Mouse (Mus musculus) c-Kit-positive CD71-negative TER-119-negative erythroid progenitor cells, embryonic 14.5 days (primary cell): ENCODE data around the gene Mptx2.
"Not testable (repeated sequence)": the region's sequence is repeated elsewhere in the genome, so short reads cannot be mapped to it uniquely, and the experiment has no call there.

ENCODE experiments used
- DNase-seq: peaks from one replicate; pipeline ENCODE4 v3.0.0-alpha.2; 2013; ENCODE audit warnings: low read depth

Mptx2 gene

GRCm38 (mm10) chr1:173277677-173278076 lies at the start of gene Mptx2:
Gene Mptx2, minus strand, starts transcription at chr1:173277777.
- DNase-seq: no peak

- DNase-seq: no peak
These were observed 49.0 kb upstream of the Mptx2 start for GRCm38 (mm10) chr1:173326552-173326951.

DNA sequence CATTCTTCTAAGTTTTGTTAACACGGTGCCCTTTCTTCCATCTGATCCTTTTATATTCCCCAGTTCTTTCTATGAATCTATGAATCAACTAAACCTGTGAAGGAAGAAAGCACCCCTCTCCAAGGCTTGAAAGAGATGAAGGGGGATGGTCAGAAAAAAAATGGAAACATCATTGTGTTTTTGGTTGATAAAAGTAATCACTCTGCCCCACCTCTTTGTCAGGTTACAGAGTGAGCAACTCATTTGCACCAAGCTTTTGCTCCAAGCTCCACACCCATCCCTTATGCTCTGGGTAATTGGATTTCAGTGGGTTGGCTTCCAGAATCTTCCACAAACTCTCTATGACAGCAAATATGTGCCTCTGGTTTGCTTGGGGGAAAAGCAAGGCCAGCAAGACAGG lies 47.8 kb upstream of the Mptx2 start:
- DNase-seq: no peak

DNA sequence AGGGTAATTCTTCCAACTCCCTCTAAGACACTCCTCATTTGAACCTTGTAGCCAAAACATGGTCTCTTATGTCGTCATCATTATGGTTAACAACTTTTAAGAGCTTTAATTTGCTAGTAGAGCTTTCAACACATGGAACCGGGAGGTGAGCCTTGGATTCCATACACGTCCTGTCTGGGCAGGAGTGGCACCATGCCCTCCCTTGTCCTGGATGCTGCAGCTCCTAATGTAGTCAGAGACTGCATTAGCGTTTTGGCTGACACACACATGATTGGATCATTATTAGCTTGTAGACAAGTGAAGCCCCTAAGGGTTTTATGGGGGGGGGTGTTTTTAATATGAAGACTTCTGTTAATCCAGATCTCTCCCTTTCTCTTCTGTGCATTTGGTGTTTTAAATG lies 47.4 kb upstream of the Mptx2 start:
- no peak for DNase-seq

GRCm38 (mm10) chr1:173323839-173324585 lies 46.4 kb upstream of the Mptx2 start:
- DNase-seq: no peak

DNA sequence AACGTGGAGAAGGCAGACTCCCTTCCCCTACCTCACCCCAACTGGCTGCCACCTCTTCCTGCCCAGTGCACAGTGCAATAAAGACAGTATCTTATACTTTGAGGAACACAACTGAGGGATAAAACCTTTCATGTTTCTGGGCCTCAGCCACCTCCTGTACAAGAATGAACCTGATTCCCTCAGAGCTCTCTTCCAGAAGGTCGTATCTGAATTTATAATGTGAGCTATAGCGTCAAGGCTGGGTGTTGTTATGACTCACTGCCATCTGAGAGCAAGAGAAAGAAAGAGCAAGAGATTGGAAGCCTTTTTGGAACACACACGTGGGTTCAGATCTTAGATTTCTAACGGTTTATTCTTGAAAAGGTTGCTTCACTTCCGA lies 44.7 kb upstream of the Mptx2 start:
- no peak for DNase-seq

DNA sequence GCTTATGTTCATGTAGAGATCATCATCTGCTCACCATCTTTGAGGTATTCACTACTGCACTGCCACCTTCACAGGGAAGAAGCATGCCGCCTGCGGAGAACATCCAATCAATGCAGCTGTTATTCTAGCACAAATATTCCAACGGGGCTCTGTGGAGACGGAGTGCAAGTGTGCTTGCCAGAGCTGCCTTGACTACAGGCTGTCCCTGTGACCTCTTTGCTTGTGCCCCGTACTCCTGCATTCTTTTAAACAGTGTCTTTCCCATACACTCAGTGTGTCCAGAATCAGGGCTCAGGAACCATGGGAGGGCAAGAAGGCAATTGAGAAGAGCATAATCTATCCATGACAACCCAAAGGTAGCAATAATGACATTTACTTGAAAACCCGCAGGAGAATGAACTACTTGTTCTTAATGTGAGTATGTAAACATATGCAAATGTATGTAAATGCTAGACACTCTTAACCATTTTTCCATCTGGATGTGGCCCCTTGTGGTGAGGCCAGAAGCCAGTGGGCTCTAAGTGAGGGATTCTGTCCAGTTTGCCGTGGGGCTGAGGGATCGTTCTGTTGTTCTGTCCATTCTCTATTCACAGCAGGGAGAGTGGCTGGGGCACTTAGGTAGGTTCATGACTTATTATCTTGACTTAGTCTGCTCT lies 44.1 kb upstream of the Mptx2 start:
- no peak for DNase-seq

DNA sequence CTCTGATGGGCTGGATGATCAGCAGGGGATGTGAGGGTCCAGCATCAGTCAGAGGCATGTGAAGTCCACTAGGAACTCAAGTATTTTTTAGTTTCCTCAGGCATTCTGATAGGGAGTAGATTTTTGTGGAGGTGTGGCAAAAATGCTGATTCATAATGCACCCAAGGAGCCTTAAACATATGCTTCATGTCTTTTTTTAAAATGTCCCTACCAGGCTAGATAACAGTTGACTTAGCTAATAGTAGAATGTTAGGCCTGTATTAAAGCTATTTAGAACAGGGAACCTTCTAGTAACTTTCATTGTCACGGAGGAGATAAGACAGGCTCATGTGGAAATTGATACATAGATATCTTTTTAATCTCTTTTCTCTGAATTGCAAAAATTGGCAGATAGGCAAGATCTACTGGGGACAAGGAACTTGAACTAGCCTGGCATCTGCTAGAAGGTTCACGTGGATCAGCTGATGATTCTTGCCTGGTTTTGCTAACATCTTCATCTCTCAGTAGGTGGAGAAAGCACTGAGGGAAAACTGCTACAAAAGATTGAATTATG lies 40.4 kb upstream of the Mptx2 start:
- no peak for DNase-seq

DNA sequence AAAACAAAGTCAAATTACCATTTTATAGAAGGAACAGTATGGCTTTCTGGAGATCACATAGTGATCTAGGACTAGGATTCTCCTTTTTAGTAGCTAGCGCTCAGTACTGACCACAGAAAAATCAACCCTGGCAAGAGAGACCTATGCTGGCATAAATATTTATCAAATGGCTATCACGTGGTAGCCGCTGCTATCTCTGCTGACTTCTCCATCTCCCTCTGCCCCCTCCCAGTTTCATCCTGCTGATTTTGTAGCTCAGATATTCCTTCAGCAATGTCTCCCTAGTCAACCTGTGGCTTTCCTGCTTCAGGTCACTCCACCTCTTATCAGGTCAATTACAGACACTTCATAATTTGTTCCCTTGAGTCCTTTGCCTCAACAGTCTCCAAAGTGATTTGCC lies 38.1 kb upstream of the Mptx2 start:
- DNase-seq: no peak

- DNase-seq: not testable (repeated sequence)
These were observed 36.0 kb upstream of the Mptx2 start for GRCm38 (mm10) chr1:173313535-173314050.

GRCm38 (mm10) chr1:173302795-173303194 lies 25.2 kb upstream of the Mptx2 start:
- DNase-seq: not testable (repeated sequence)

- DNase-seq: no peak
These were observed 11.9 kb downstream of the Mptx2 start, which contains the start of gene Olfr418 for GRCm38 (mm10) chr1:173265701-173266100. Gene Olfr418, plus strand, starts transcription at chr1:173266001.

DNA sequence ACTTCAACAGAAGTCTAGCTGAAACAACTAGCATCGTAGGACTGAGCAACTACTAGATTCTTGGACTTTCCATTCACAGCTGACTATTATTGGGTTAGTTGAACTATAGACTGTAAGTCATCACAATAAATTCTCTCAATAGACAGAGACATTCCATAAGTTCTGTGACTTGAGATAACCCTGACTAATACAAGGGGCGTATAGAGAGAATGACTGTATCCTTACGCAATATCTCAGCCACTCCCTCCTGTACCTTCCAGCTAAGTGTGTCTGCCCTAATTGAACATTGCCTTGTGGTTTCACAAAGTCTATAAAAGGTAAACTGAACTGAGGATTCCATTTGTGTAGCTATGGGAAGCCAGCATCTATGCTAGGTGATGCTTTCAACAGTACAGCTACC lies 27.7 kb downstream of the Mptx2 start:
- DNase-seq: no peak

DNA sequence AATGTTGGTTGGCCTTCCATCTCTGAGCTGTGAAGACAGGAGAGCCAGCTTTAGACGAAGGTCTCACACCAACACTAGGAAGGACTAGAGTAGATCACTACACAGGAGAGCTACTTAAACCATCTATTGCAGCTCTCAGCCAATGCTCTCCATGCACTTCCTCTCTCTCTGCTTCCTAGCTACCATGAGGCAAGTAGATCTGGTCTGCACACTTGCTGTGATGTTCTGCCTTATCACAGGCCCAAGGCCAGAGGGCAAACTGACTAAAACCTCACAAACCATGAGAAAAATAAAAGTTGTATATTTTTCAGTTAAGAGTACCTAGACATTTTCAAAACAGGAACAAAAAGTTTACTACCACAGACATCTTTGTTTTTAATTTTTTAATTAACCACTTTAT lies 40.6 kb downstream of the Mptx2 start:
- DNase-seq: not testable (repeated sequence)

GRCm38 (mm10) chr1:173227081-173227480 lies 50.5 kb downstream of the Mptx2 start, which contains the start of gene Fcer1a:
Gene Fcer1a, minus strand, starts transcription at chr1:173227214.
- no peak for DNase-seq
